Mouse (Mus musculus) heart, embryonic 14.5 days (tissue): ENCODE measurements around the gene Olfr706. TPM values are rescaled to one million over a fixed set of nuclear protein-coding genes. Genes with fewer than 3 reads are reported as not detected.

Experiments used
- ATAC-seq: fragments of 200-750 bp; cut with Nextera tagmentation; 2 replicates; pipeline ENCODE4 v1.8.0; 2017; ENCODE audit warnings: low read depth, moderate TSS enrichment; ENCODE audit not compliant: insufficient number of reproducible peaks, insufficient read depth, low FRiP score
- H3K27ac ChIP-seq, 2 experiments: fragments of 200-500 bp in 1 of 2; fragments of 300-500 bp in 1 of 2; sonication (generic) in 1 of 2; replicated peaks in 1 of 2; 2 replicates each; pipeline ENCODE4 v1.5.1; 2012 to 2014; ENCODE audit warnings: low read depth in 2 of 2, low read length in 2 of 2, control low read depth in 1 of 2, mild to moderate bottlenecking in 1 of 2, mixed read lengths in 1 of 2; ENCODE audit not compliant: control insufficient read depth in 1 of 2, insufficient read depth in 1 of 2
- H3K27me3 ChIP-seq: fragments of 300-500 bp; sonication (generic); 2 replicates; pipeline ENCODE4 v1.6.1; 2014; ENCODE audit warnings: mild to moderate bottlenecking, low read length, control low read depth; ENCODE audit not compliant: control insufficient read depth, insufficient read depth
- H3K36me3 ChIP-seq: fragments of 300-500 bp; sonication (generic); 2 replicates; pipeline ENCODE4 v1.6.1; 2014; ENCODE audit warnings: mild to moderate bottlenecking, control low read depth, low read length, mixed read lengths; ENCODE audit not compliant: control insufficient read depth, insufficient read depth
- H3K4me1 ChIP-seq, 2 experiments: fragments of 200-500 bp in 1 of 2; fragments of 300-500 bp in 1 of 2; sonication (generic) in 1 of 2; 2 replicates each; pipeline ENCODE4 v1.6.1; 2012 to 2014; ENCODE audit warnings: low read length in 2 of 2, control low read depth in 1 of 2, mixed read lengths in 1 of 2; ENCODE audit not compliant: control insufficient read depth in 2 of 2, insufficient read depth in 2 of 2
- H3K4me2 ChIP-seq: fragments of 300-500 bp; sonication (generic); 2 replicates; pipeline ENCODE4 v1.6.1; 2014; ENCODE audit warnings: mild to moderate bottlenecking, low read length
- H3K4me3 ChIP-seq, 2 experiments: fragments of 200-500 bp in 1 of 2; fragments of 300-500 bp in 1 of 2; sonication (generic) in 1 of 2; 2 replicates each; pipeline ENCODE4 v1.5.1; 2012 to 2014; ENCODE audit warnings: low read length in 2 of 2, mild to moderate bottlenecking in 2 of 2, control low read depth in 1 of 2, low read depth in 1 of 2, moderate library complexity in 1 of 2; ENCODE audit not compliant: control insufficient read depth in 1 of 2, insufficient read depth in 1 of 2
- H3K9ac ChIP-seq: fragments of 300-500 bp; sonication (generic); 2 replicates; pipeline ENCODE4 v1.6.1; 2014; ENCODE audit warnings: mild to moderate bottlenecking, low read length
- H3K9me3 ChIP-seq: fragments of 300-500 bp; sonication (generic); 2 replicates; pipeline ENCODE4 v1.6.1; 2016; ENCODE audit warnings: low read length, control low read depth; ENCODE audit not compliant: control insufficient read depth
- polyA plus RNA-seq: library from polyadenylated mRNA; unstranded; fragments of >200 nt; fragmentation: Nextera tagmentation; extraction: Ambion mirVana; gene quantifications from 2 replicates; pipeline ENCODE4 v1.2.1, GENCODE M21; 2014

Gene Olfr706
- polyA plus RNA-seq, 1 experiment from 2014 or later: not detected

DNA sequence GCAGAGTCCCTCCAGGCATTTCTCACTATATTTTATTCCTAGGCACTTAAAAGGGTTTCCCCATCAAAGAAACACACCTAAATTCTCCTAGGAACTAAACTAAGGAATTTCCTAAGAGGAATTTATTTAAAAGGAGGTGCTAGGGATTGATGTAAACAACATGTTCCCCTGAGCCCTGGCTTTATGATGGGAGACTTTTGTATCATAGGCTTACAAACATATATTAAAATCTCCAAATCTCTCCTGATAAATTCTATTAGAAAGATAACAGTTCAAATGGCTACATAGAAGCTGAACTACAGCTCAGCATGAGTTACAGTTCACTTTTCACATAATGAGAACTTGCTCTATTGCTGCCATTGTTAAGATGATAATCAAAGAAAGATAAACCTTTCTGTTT is 54.2 kb downstream of the Olfr706 start, which contains the start of gene Olfr702:
Gene Olfr702 (minus strand): TSS at position 101 of the 400 bp plus-strand sequence.
- H3K9ac ChIP-seq: no peak within 1 kb of the TSS
- H3K27me3 ChIP-seq: no peaks in the 10 kb centered on the region
- H3K36me3 ChIP-seq: no peaks in the 10 kb centered on the region
- H3K4me3 ChIP-seq: no peak within 1 kb of the TSS
- no peaks in the 10 kb centered on the region for H3K4me1 ChIP-seq
- no peak within 1 kb of the TSS for H3K4me2 ChIP-seq
- H3K9me3 ChIP-seq: no peaks in the 10 kb centered on the region
- H3K27ac ChIP-seq: no peak within 1 kb of the TSS
- ATAC-seq: no peak

Other genes with a start within 250 kb of the Olfr706 start
- gene Olfr693, start 207.6 kb downstream of the Olfr706 start, polyA plus RNA-seq: not detected in 2 replicates
- not detected in 2 replicates for gene Olfr694, start 196.3 kb downstream of the Olfr706 start, polyA plus RNA-seq
- not detected in 2 replicates for gene Olfr695, start 171.8 kb downstream of the Olfr706 start, polyA plus RNA-seq
- gene Olfr697, start 145.7 kb downstream of the Olfr706 start, polyA plus RNA-seq: not detected in 2 replicates
- not detected in 2 replicates for gene Olfr698, start 132.8 kb downstream of the Olfr706 start, polyA plus RNA-seq
- gene Olfr699, start 95.0 kb downstream of the Olfr706 start, polyA plus RNA-seq: not detected in 2 replicates
- not detected in 2 replicates for gene Olfr700, start 79.3 kb downstream of the Olfr706 start, polyA plus RNA-seq
- gene Olfr701, start 74.0 kb downstream of the Olfr706 start, polyA plus RNA-seq: not detected in 2 replicates
- gene Olfr702, start 54.3 kb downstream of the Olfr706 start, polyA plus RNA-seq: not detected in 2 replicates
- not detected in 2 replicates for gene Olfr703, start 44.8 kb downstream of the Olfr706 start, polyA plus RNA-seq
- not detected in 2 replicates for gene Olfr704, start 25.0 kb downstream of the Olfr706 start, polyA plus RNA-seq
- gene Olfr705, start 11.3 kb downstream of the Olfr706 start, polyA plus RNA-seq: not detected in 2 replicates
- not detected in 2 replicates for gene Olfr707, start 13.1 kb upstream of the Olfr706 start, polyA plus RNA-seq
- gene Olfr1532-ps1, start 19.8 kb upstream of the Olfr706 start, polyA plus RNA-seq: not detected in 2 replicates
- gene Olfr709-ps1, start 44.1 kb upstream of the Olfr706 start, polyA plus RNA-seq: not detected in 2 replicates
- not detected in 2 replicates for gene Olfr710, start 60.1 kb upstream of the Olfr706 start, polyA plus RNA-seq
- not detected in 2 replicates for gene Olfr6, start 75.8 kb upstream of the Olfr706 start, polyA plus RNA-seq
- not detected in 2 replicates for gene Olfr711, start 87.3 kb upstream of the Olfr706 start, polyA plus RNA-seq
- not detected in 2 replicates for gene Olfr2, start 117.9 kb upstream of the Olfr706 start, polyA plus RNA-seq
- gene Olfr713, start 143.0 kb upstream of the Olfr706 start, polyA plus RNA-seq: not detected in 2 replicates
- gene Olfr714, start 182.8 kb upstream of the Olfr706 start, polyA plus RNA-seq: not detected in 2 replicates
- not detected in 2 replicates for gene Olfr17, start 205.1 kb upstream of the Olfr706 start, polyA plus RNA-seq
- not detected in 2 replicates for gene Olfr715b, start 222.2 kb upstream of the Olfr706 start, polyA plus RNA-seq
- not detected in 2 replicates for gene Olfr715, start 242.9 kb upstream of the Olfr706 start, polyA plus RNA-seq